Mouse (Mus musculus) urinary bladder, adult 2 months (tissue): ENCODE results near the gene Nos3. TPM values are rescaled to one million over a fixed set of nuclear protein-coding genes. Genes with fewer than 3 reads are reported as not detected.
A peak's percentile ranks its signal among the peaks of the same experiment; 100 is the strongest.
"Not testable (repeated sequence)": the region's sequence is repeated elsewhere in the genome, so short reads cannot be mapped to it uniquely, and the experiment has no call there.

ENCODE experiments used
- DNase-seq: peaks from one replicate; pipeline ENCODE4 v3.0.0; 2022; ENCODE audit warnings: low spot score
- polyA plus RNA-seq: library from polyadenylated mRNA; depleted of rRNA; stranded (reverse); fragments of >200 nt; gene quantifications from 2 replicates; pipeline ENCODE4 v1.2.3, GENCODE M21; 2012

The Nos3 gene
- polyA plus RNA-seq, 1 experiment = 7.3 TPM

- no peak for DNase-seq
These were observed 10.2 kb downstream of the Nos3 start for GRCm38 (mm10) chr5:24374666-24375328.

DNA sequence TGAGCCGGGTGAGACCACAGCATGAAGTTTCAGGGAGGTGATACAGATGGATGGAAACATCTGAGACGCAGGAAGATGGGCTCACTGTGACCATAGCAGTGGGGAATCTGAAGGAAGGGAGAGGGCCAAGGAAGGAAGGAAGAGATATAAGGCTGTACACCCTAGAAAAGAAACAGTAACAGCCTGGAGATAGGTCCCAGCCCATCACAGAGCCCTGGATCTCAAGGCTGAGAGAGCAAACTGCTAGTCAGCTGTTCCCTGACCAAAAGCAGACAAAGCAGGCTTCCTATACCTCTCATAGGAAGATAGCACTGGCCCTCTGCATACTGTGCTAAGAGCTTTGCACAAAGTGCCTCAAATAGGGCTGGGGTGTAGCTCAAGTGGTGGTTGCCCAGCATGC lies 14.1 kb downstream of the Nos3 start:
- no peak for DNase-seq

- no peak for DNase-seq
These were observed 14.9 kb downstream of the Nos3 start for GRCm38 (mm10) chr5:24379501-24379900.

- no peak for DNase-seq
These were observed 15.9 kb downstream of the Nos3 start for GRCm38 (mm10) chr5:24380499-24380898.

DNA sequence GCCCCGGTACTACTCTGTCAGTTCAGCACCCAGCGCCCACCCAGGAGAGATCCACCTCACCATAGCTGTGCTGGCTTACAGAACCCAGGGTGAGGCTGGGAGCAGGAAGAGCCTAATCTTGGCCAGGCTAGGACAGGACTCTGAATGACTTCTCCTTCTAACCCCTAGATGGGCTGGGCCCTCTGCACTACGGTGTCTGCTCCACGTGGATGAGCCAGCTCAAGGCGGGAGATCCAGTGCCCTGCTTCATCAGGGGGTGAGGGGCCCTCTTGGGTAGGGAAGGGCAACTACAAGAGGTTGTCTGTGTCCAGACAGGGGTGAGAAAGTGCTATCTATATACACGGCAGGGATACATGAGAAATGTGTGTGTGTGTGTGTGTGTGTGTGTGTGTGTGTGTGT lies 16.9 kb downstream of the Nos3 start:
- DNase-seq = no peak

- DNase-seq = no peak
These were observed 17.4 kb downstream of the Nos3 start for GRCm38 (mm10) chr5:24381988-24382387.

DNA sequence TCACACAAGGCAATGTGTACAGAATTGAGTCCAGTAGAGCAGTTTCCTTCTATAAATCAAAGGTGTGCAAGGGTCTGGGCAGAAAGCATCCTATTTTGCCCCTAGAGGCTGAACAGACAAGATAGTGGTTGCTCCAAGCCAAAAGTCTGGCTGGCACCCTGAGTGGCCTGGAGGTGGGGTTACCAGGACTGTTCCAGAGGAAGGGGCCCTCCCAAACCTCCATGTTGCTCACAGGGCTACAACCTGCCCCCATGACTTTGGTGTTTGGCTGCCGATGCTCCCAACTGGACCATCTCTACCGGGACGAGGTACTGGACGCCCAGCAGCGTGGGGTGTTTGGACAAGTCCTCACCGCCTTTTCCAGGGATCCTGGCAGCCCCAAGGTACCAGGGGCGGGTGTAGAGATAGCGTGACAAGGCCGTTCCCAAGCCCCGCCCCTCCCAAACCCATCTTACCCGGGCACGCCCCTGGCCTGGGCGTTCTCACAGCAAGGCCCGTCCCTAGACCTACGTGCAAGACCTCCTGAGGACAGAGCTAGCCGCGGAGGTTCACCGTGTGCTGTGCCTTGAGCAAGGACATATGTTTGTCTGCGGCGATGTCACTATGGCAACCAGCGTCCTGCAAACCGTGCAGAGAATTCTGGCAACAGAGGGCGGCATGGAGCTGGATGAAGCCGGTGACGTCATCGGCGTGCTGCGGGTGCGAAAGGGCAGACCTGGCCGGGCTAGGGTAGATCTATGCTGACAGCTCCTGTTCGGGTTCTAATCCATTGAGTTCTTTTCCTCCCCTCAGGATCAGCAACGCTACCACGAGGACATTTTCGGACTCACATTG lies 18.6 kb downstream of the Nos3 start:
- DNase-seq = peak; percentile 63

- no peak for DNase-seq
These were observed 19.8 kb downstream of the Nos3 start for GRCm38 (mm10) chr5:24384407-24384806.

DNA sequence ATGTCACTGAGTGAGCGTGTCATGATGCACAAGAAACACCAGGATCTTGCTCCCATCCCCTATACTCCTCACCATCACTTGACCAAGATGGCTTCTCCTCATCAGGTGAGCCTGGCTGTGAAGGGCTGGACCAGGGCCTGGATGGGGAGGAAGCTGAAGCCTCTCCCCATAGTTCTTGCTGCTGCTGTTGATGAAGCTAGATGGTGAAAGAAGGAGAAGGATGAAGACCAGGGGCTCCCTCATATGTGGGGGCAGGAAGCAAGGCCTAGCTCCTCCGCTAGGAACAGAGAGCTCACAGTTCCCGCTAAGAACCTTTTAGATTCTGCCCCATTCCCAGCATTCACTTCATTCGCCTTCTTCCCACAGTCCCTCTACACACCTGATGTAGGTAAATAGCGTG lies 20.8 kb downstream of the Nos3 start:
- DNase-seq = no peak

GRCm38 (mm10) chr5:24385887-24386550 lies 21.4 kb downstream of the Nos3 start:
- no peak for DNase-seq

GRCm38 (mm10) chr5:24387264-24388241 lies 22.9 kb downstream of the Nos3 start:
- DNase-seq = peak; percentile 56

- no peak for DNase-seq
These were observed 23.8 kb downstream of the Nos3 start for GRCm38 (mm10) chr5:24388246-24388915.

DNA sequence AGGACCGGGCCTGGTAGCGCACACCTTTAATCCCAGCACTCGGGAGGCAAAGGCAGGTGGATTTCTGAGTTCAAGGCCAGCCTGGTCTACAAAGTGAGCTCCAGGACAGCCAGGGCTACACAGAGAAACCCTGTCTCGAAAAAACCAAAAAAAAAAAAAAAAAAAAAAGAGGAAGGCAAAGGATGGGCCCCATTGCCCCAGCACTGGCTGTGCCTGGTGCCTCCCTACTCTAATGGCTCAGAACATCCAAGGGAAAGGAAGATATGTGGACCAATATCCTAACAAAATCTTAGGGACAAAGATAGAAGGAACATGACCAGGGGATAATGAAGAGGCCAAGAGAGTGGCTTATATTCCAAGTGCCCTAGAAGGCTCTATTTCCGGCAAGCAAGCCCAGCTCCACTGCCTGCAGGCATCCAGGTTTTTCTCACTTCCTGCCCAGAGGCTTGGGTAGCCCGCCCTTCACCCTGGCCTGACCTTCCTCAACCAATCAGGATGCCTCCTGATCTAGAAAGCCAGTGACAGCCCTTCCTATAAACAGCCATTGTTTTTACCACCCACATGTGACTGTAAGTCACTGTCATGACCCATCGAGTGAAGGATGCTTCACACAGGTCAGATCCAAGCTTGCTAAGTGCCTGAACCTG lies 24.5 kb downstream of the Nos3 start:
- no peak for DNase-seq

- DNase-seq = no peak
These were observed 25.0 kb downstream of the Nos3 start for GRCm38 (mm10) chr5:24389658-24390020.

DNA sequence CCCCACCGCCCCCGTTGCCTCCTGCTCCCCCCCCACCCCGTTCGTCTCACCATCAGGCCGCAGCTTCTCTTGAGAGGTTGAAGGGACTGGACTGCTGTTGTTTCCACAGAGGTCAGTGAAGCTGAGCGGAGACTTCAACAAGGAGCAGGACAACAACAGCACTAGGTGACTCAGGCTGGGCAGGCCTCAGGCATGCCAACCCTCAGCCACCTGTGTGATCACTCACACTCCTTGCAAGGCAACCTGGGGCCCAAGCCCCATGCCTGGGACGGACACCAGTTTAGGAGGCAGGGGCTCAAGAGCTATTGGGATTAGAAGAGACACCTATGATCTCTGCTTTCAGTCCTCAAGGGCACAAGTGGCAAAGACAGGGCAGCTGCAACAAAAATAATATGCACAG lies 27.3 kb downstream of the Nos3 start, which contains the start of gene Atg9b:
Gene Atg9b (minus strand): TSS at position 280 of the 400 bp plus-strand sequence.
- no peak for DNase-seq

- no peak for DNase-seq
These were observed 28.1 kb downstream of the Nos3 start for GRCm38 (mm10) chr5:24392724-24393123.

- no peak for DNase-seq
These were observed 28.9 kb downstream of the Nos3 start, which contains the start of gene Abcb8 for GRCm38 (mm10) chr5:24393392-24393997. Abcb8 (plus strand) TSS chr5:24393663.

DNA sequence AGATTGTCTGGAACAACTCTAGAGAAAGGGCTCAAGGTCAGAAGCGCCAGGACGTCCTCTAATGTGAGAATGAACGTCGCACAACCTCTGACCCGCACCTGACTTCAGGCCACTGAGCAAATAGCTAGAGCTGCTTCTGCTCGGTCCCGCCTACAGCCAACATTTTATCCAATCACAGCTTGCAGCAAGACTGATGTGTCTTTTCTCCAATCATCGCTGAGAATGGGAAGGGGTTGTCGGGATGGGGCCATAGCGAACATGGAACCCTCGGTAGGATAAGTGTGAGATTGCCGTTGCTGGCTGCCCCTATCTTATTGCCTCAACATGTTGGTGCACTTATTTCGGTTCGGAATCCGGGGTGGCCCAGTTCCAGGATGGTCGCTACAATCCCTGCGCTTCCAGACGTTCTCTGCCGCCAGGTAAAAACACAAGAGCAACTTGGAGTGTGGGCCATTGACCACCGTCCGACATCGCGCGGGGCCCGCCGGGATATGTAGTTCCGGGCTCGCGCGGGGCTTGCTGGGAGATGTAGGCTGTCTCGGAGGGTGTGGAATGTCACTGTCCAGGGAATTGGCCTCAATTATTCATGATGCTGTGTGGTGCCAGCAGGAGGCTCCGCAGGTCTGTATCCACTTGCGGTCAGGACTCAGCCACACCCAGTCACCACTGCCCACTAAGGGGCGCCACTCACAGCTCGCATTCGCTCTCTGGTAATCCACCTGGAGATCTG lies 29.7 kb downstream of the Nos3 start:
- peak; percentile 82 for DNase-seq

- not testable (repeated sequence) for DNase-seq
These were observed 31.6 kb downstream of the Nos3 start for GRCm38 (mm10) chr5:24396254-24396653.
